Mouse (Mus musculus) stomach, postnatal 0 days (tissue): ENCODE measurements around the gene Lrg1.

Source experiments
- CTCF ChIP-seq: IDR thresholded peaks from 2 replicates; pipeline ENCODE4 v1.5.1; 2016; ENCODE audit warnings: antibody characterized with exemption, low read depth, mild to moderate bottlenecking, moderate library complexity
- EP300 ChIP-seq: optimal IDR thresholded peaks from 2 replicates; pipeline ENCODE3; 2016; ENCODE audit warnings: antibody characterized with exemption

DNA sequence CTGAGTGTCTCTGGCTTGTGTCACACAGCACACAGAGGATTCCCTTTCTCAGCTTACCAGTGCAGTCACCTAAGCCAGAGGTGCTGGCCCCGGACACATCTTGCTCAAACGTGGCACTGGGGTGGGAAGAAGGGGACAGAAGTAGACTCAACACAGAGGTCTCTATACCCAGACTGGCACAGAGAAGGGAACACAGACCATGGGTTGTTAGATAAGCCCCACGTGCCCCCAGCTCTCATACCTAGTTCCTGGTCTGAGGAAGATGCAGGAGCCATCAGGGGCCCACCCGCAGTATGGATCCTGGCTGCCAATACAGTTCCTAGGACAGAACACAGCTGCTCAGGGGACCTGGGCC is 3.5 kb upstream of the Lrg1 start:
- TF ChIP-seq EP300 (no peak), CTCF (no peak)
